Mouse (Mus musculus) lung, adult 2 months (tissue): ENCODE measurements around the gene Dock4.

Source experiments
- CTCF ChIP-seq: fragments of 200-500 bp; IDR thresholded peaks from 2 replicates; pipeline ENCODE4 v1.5.1; 2011; ENCODE audit warnings: mild to moderate bottlenecking, low read length, control low read depth; ENCODE audit not compliant: insufficient read depth
- POLR2A ChIP-seq: fragments of 200-500 bp; IDR thresholded peaks from 2 replicates; pipeline ENCODE4 v1.6.1; 2011; ENCODE audit warnings: low read depth, mild to moderate bottlenecking, control low read depth, low read length, borderline replicate concordance; ENCODE audit errors: extremely low read depth

- no peak for TF ChIP-seq POLR2A
- peak; percentile 24; the same call in 1 of the 2 replicates for TF ChIP-seq CTCF
Measured at GRCm38 (mm10) chr12:40832157-40832556, 386.4 kb downstream of the Dock4 start.
